Mouse (Mus musculus) cerebellum, adult 2 months (tissue): ENCODE results near the gene Tbc1d17.

Experiments used
- CTCF ChIP-seq: fragments of 200-500 bp; IDR thresholded peaks from 2 replicates; pipeline ENCODE4 v1.5.1; 2011; ENCODE audit warnings: low read depth, mild to moderate bottlenecking, control low read depth, low read length, moderate library complexity, borderline replicate concordance; ENCODE audit not compliant: insufficient read depth
- POLR2A ChIP-seq: fragments of 200-500 bp; IDR thresholded peaks from 2 replicates; pipeline ENCODE4 v1.6.1; 2011; ENCODE audit warnings: low read length, control low read depth, borderline replicate concordance; ENCODE audit not compliant: insufficient read depth

GRCm38 (mm10) chr7:44790066-44790465 is 58.8 kb downstream of the Tbc1d17 start:
- TF ChIP-seq CTCF: no peak
- no peak for TF ChIP-seq POLR2A
